Mouse (Mus musculus) kidney, embryonic 14.5 days (tissue): ENCODE measurements around the gene Myh2. TPM values are rescaled to one million over a fixed set of nuclear protein-coding genes. Genes with fewer than 3 reads are reported as not detected.

Source experiments
- ATAC-seq: fragments of 200-750 bp; cut with Nextera tagmentation; 2 replicates; pipeline ENCODE4 v1.8.0; 2017; ENCODE audit warnings: moderate number of reproducible peaks, mild to moderate bottlenecking, moderate TSS enrichment, moderate library complexity; ENCODE audit not compliant: low FRiP score, low TSS enrichment
- H3K27ac ChIP-seq: fragments of 300-500 bp; sonication (generic); 2 replicates; pipeline ENCODE4 v1.5.1; 2014; ENCODE audit warnings: low read depth, mild to moderate bottlenecking, low read length, moderate library complexity, mixed read lengths
- H3K27me3 ChIP-seq: fragments of 300-500 bp; sonication (generic); 2 replicates; pipeline ENCODE4 v1.6.1; 2014; ENCODE audit warnings: mild to moderate bottlenecking, low read length; ENCODE audit not compliant: control insufficient read depth, insufficient read depth
- H3K36me3 ChIP-seq: fragments of 300-500 bp; sonication (generic); 2 replicates; pipeline ENCODE4 v1.6.1; 2014; ENCODE audit warnings: low read length, mixed read lengths; ENCODE audit not compliant: control insufficient read depth, insufficient read depth
- H3K4me1 ChIP-seq: fragments of 300-500 bp; sonication (generic); 2 replicates; pipeline ENCODE4 v1.6.1; 2014; ENCODE audit warnings: low read length, mixed read lengths; ENCODE audit not compliant: control insufficient read depth, insufficient read depth
- H3K4me2 ChIP-seq: fragments of 300-500 bp; sonication (generic); replicated peaks from 2 replicates; pipeline ENCODE4 v1.6.1; 2014; ENCODE audit warnings: low read depth, mild to moderate bottlenecking, low read length
- H3K4me3 ChIP-seq: fragments of 300-500 bp; sonication (generic); 2 replicates; pipeline ENCODE4 v1.5.1; 2014; ENCODE audit warnings: mild to moderate bottlenecking, low read length
- H3K9ac ChIP-seq: fragments of 300-500 bp; sonication (generic); 2 replicates; pipeline ENCODE4 v1.6.1; 2014; ENCODE audit warnings: low read depth, mild to moderate bottlenecking, low read length, moderate library complexity
- H3K9me3 ChIP-seq: fragments of 300-500 bp; sonication (generic); 2 replicates; pipeline ENCODE4 v1.6.1; 2016; ENCODE audit warnings: low read length; ENCODE audit not compliant: control insufficient read depth
- WGBS: fragments of 180-500 bp; shearing (Covaris S2); extraction: QIAGEN DNeasy Blood & Tissue Kit; methylation state at CpG from one replicate; pipeline ENCODE4 v1.1.7; 2014; 5-methylcytosine and 5-hydroxymethylcytosine counted together
- polyA plus RNA-seq: library from polyadenylated mRNA; unstranded; fragments of >200 nt; fragmentation: Nextera tagmentation; extraction: Ambion mirVana; gene quantifications from 2 replicates; pipeline ENCODE4 v1.2.1, GENCODE M21; 2014

Myh2 gene
- not detected in 2 replicates for polyA plus RNA-seq

GRCm38 (mm10) chr11:67170727-67171126 lies at the start of gene Myh2:
Gene Myh2, plus strand, starts transcription at chr11:67171027.
- Histone ChIP-seq H3K27me3 (no peaks in the 10 kb centered on the region), H3K4me2 (no peak within 1 kb of the TSS), H3K36me3 (no peaks in the 10 kb centered on the region), H3K27ac (no peak within 1 kb of the TSS), H3K4me3 (no peak within 1 kb of the TSS), H3K4me1 (no peaks in the 10 kb centered on the region), H3K9ac (no peak within 1 kb of the TSS), H3K9me3 (no peaks in the 10 kb centered on the region)
- 80% methylated on average over 14 of the region's 14 CpGs for WGBS
- no peak for ATAC-seq

- no peak overlapping the region for H3K27ac ChIP-seq
- 54% methylated on average over 7 of the region's 7 CpGs for WGBS
- ATAC-seq = no peak
- peaks cover 3% of the 10 kb centered on the region; the same call in 1 of the 2 replicates for H3K4me1 ChIP-seq
- H3K27me3 ChIP-seq = no peaks in the 10 kb centered on the region
- H3K9ac ChIP-seq = no peak overlapping the region
- H3K4me3 ChIP-seq = no peak overlapping the region
- peak overlapping the region; percentile 31; the same call in 1 of the 2 replicates for H3K4me2 ChIP-seq
- no peaks in the 10 kb centered on the region for H3K9me3 ChIP-seq
- no peaks in the 10 kb centered on the region for H3K36me3 ChIP-seq
These were observed 45.9 kb upstream of the Myh2 start for GRCm38 (mm10) chr11:67124943-67125342.

- Histone ChIP-seq H3K36me3 (no peaks in the 10 kb centered on the region), H3K9me3 (no peaks in the 10 kb centered on the region), H3K27me3 (no peaks in the 10 kb centered on the region), H3K9ac (no peak overlapping the region), H3K4me1 (peaks cover 3% of the 10 kb centered on the region; the same call in 1 of the 2 replicates), H3K4me3 (no peak overlapping the region), H3K4me2 (peak overlapping the region; percentile 31; the same call in 1 of the 2 replicates), H3K27ac (no peak overlapping the region)
- 27% methylated on average over 17 of the region's 17 CpGs for WGBS
- no peak for ATAC-seq
These were observed 45.5 kb upstream of the Myh2 start for GRCm38 (mm10) chr11:67125361-67125760.

- no peak overlapping the region for H3K4me2 ChIP-seq
These were observed 37.3 kb upstream of the Myh2 start for GRCm38 (mm10) chr11:67133526-67133925.

GRCm38 (mm10) chr11:67134654-67135053 lies 36.2 kb upstream of the Myh2 start:
- H3K4me2 ChIP-seq = no peak overlapping the region
- no peak overlapping the region for H3K4me3 ChIP-seq
- H3K27ac ChIP-seq = no peak overlapping the region
- no peak for ATAC-seq
- H3K9me3 ChIP-seq = no peaks in the 10 kb centered on the region
- H3K4me1 ChIP-seq = no peaks in the 10 kb centered on the region
- no peaks in the 10 kb centered on the region for H3K27me3 ChIP-seq
- WGBS = 83% methylated on average over 6 of the region's 6 CpGs
- no peaks in the 10 kb centered on the region for H3K36me3 ChIP-seq
- H3K9ac ChIP-seq = no peak overlapping the region

More at GRCm38 (mm10) chr11:67133526-67133925, 37.3 kb upstream of the Myh2 start:
- Histone ChIP-seq H3K9me3 (no peaks in the 10 kb centered on the region), H3K27me3 (no peaks in the 10 kb centered on the region), H3K4me1 (no peaks in the 10 kb centered on the region), H3K4me3 (no peak overlapping the region), H3K36me3 (no peaks in the 10 kb centered on the region), H3K27ac (no peak overlapping the region), H3K9ac (no peak overlapping the region)
- no peak for ATAC-seq
- WGBS = 96% methylated on average over 2 of the region's 2 CpGs

GRCm38 (mm10) chr11:67135532-67135931 lies 35.3 kb upstream of the Myh2 start:
- H3K9ac ChIP-seq = no peak overlapping the region
- no peak overlapping the region for H3K4me2 ChIP-seq
- H3K4me1 ChIP-seq = no peaks in the 10 kb centered on the region
- H3K9me3 ChIP-seq = no peaks in the 10 kb centered on the region
- H3K4me3 ChIP-seq = no peak overlapping the region
- H3K27me3 ChIP-seq = no peaks in the 10 kb centered on the region
- WGBS = 90% methylated on average over 2 of the region's 2 CpGs
- no peak overlapping the region for H3K27ac ChIP-seq
- ATAC-seq = no peak
- H3K36me3 ChIP-seq = no peaks in the 10 kb centered on the region

GRCm38 (mm10) chr11:67139556-67139955 lies 31.3 kb upstream of the Myh2 start:
- no peaks in the 10 kb centered on the region for H3K4me1 ChIP-seq
- 48% methylated on average over 8 of the region's 8 CpGs for WGBS
- H3K27ac ChIP-seq = no peak overlapping the region
- no peak for ATAC-seq
- H3K4me3 ChIP-seq = no peak overlapping the region
- H3K9me3 ChIP-seq = no peaks in the 10 kb centered on the region
- H3K9ac ChIP-seq = no peak overlapping the region
- H3K36me3 ChIP-seq = no peaks in the 10 kb centered on the region
- H3K27me3 ChIP-seq = no peaks in the 10 kb centered on the region
- H3K4me2 ChIP-seq = no peak overlapping the region

GRCm38 (mm10) chr11:67140175-67140574 lies 30.7 kb upstream of the Myh2 start:
- H3K27me3 ChIP-seq = no peaks in the 10 kb centered on the region
- no peak overlapping the region for H3K9ac ChIP-seq
- no peaks in the 10 kb centered on the region for H3K36me3 ChIP-seq
- H3K4me3 ChIP-seq = no peak overlapping the region
- ATAC-seq = no peak
- no peaks in the 10 kb centered on the region for H3K9me3 ChIP-seq
- no peaks in the 10 kb centered on the region for H3K4me1 ChIP-seq
- WGBS = 51% methylated on average over 5 of the region's 5 CpGs
- no peak overlapping the region for H3K27ac ChIP-seq
- H3K4me2 ChIP-seq = no peak overlapping the region

GRCm38 (mm10) chr11:67141031-67141430 lies 29.8 kb upstream of the Myh2 start:
- no peak overlapping the region for H3K27ac ChIP-seq
- WGBS = 71% methylated on average over 6 of the region's 6 CpGs
- no peak for ATAC-seq

More at GRCm38 (mm10) chr11:67141031-67141430, 29.8 kb upstream of the Myh2 start:
- H3K27me3 ChIP-seq = no peaks in the 10 kb centered on the region
- H3K9me3 ChIP-seq = no peaks in the 10 kb centered on the region
- H3K36me3 ChIP-seq = no peaks in the 10 kb centered on the region
- H3K4me1 ChIP-seq = no peaks in the 10 kb centered on the region
- no peak overlapping the region for H3K4me3 ChIP-seq
- no peak overlapping the region for H3K9ac ChIP-seq
- no peak overlapping the region for H3K4me2 ChIP-seq
